Mouse (Mus musculus) thymus, postnatal 14 days (tissue): ENCODE measurements around the gene Ccdc157.

ENCODE experiments used
- DNase-seq: peaks from one replicate; pipeline ENCODE4 v3.0.0; 2021

Ccdc157 gene

GRCm38 (mm10) chr11:4098816-4099215 lies 61.3 kb downstream of the Ccdc157 start:
- DNase-seq = no peak

DNA sequence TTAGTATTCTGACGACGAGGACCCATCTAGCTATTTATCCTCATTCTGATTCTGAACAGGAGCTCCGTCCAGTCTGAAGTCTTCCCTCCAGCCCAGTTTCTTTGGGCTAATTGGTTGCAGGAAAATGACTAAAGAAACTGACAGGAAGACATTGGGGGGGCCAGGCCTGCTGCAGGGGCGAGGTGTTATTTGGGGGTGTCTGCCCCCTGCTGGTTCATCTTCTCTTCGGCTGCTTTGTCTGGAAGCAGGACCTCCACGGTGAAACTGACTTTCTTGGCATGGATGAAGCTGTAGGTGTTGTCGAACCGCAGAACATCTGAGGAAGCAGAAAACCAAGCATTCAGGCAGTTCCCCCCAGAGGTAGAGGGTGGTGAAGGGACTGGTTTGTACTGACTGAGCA lies 62.0 kb downstream of the Ccdc157 start:
- peak; percentile 63 for DNase-seq

DNA sequence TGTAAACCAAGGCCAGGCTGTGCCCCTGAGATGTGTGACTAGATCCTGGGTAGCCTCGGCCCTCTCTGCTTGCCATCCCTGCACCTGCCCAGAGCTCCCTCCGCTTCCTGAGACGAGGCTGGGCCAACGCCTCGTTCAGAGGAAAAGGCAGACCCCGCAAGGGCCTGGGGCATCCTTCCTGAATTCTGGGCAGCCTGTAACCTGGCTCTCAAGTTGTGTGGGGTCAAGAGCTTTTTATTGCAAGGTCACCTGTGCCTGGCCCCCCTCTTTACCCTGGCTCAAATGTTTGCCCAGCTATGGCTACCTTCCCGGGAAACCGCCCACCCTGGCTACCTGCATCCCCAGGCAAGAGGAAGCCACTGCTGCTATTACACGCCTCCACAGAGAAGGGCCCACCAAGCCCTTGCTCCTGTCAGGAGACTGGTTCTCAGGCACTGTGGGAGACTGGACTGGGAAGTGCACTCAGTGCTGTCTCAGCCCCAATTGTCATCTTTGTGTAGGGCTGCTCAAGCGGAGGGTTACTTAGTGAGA lies 62.9 kb downstream of the Ccdc157 start:
- peak; percentile 41 for DNase-seq

DNA sequence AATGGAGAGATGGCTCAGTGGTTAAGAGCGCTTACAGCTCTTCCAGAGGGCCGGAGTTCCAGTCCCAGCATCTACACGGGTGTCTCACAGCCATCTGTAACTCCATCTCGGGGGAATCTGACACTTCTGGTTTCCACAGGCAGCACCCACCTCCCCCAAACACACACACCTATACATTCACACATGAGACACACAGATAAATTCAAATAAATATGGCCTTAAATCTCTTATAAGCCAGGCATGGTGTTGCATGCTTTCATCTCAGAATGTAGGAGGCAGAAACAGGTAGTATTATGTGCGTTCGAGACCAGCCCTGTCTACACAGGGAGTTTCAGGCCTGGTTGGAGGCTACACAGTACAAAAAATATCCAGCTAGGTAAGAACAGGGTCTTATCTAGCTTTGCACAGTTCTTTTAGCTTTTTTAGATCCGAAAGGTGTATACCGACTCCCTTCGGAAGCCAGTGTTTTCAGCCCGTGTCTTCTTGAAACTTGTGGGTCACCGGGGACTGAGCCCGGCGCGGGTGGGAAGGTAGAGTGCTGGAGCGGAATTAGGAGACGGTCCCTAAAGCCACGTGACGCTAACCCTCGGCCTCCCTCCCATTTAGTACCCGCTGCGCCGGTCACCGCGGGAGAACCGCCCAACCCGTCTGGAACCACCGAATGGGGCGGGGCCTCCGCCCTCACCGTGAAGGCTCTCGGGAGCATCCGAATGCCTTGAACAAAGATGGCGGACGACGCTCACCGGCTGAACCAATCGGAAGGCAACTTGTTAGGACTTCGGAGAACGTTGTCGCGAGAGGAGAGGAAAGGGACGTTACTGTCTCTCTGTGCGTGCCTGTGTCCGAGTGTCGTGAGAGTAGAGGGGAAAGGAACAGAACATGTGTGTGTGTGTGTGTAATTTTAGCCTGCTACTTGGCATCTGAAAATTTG lies 63.8 kb downstream of the Ccdc157 start:
- peak; percentile 95 for DNase-seq

GRCm38 (mm10) chr11:4095171-4096053 lies 64.7 kb downstream of the Ccdc157 start, which contains the start of gene Mtfp1:
Gene Mtfp1, minus strand, starts transcription at chr11:4095445.
- DNase-seq = peak; percentile 75

GRCm38 (mm10) chr11:4094378-4095170 lies 65.5 kb downstream of the Ccdc157 start:
- DNase-seq = peak; percentile 74

GRCm38 (mm10) chr11:4093459-4094377 lies 66.4 kb downstream of the Ccdc157 start:
- no peak for DNase-seq
